Mouse (Mus musculus): ENCODE measurements around the gene Por. TPM values are rescaled to one million over a fixed set of nuclear protein-coding genes. Genes with fewer than 3 reads are reported as not detected.

Por gene
- polyA plus RNA-seq, 1 experiment from 2014 or later = 47.6 TPM

DNA sequence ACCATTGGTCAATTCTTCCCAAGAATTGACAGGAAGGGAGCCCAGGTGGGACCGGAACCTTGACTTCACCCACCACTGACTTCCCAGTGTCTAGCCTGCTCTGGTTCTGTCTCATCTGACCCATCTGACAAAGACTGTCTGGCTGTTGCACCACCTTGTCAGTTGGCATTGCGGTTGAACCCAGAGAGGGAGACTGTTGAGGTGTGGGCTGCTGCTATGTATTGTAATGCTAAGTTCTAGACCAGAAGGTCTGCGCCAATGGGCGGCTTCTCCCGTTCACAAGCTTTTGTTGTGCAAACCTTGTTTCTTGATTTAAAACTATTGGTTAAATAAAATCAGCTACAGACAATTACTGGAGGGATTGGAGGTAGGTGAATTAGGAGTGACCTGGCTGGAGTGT is 12.7 kb upstream of the Por start:
- H3K9ac ChIP-seq = no peak overlapping the region
- H3K4me3 ChIP-seq = no peak overlapping the region
- ATAC-seq (ENCODE audit: extremely low read depth, insufficient number of reproducible peaks, low FRiP score, low TSS enrichment) = no peak
- 82% methylated on average over 5 of the region's 5 CpGs for whole genome bisulfite sequencing
- H3K36me3 ChIP-seq = no peaks in the 10 kb centered on the region
- no peaks in the 10 kb centered on the region for H3K27me3 ChIP-seq (replicated peaks)
- H3K4me1 ChIP-seq = peaks cover 10% of the 10 kb centered on the region; the same call in 1 of the 2 replicates
- H3K9me3 ChIP-seq = no peaks in the 10 kb centered on the region
- H3K4me2 ChIP-seq = no peak overlapping the region
- no peak overlapping the region for H3K27ac ChIP-seq (replicated peaks)

DNA sequence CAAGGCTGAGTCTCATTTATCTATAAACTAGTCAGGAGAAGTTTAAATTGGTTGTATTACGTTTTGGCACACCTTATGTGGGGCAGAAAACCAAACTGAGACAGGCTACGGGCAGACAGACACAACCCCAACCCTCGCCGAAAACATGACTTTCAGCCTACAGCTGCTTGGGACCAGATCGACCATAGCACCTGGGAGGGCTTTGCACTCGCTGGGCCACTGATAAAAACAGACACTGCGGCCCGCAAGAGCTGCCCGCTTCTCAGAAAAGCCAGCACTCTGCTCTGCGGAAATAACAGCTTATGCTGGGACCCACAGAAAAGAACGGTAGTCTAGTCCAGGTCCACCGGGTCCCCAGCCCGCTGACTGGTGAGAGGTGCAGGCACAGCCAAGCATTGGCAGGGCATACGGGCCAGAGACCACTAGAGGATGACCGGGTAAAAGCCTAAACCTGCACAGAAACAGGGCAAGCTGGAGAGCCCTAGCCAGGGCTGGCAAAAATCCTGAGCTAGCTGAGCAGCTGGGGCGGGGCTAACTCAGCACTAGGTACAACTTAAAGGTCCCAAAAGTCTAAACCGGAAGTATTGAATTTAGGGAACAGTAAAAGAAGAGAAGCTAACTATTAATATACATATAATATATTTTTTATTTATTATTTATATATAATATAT is 12.0 kb upstream of the Por start:
- H3K4me3 ChIP-seq = 0 out of 2 replicates have a peak overlapping the region, but pooled peaks have one; percentile 16
- no peaks in the 10 kb centered on the region for H3K36me3 ChIP-seq
- ATAC-seq (ENCODE audit: extremely low read depth, insufficient number of reproducible peaks, low FRiP score, low TSS enrichment) = no peak
- H3K27ac ChIP-seq (replicated peaks) = no peak overlapping the region
- 0 out of 2 replicates have a peak overlapping the region, but pooled peaks have one; percentile 25 for H3K9ac ChIP-seq
- no peaks in the 10 kb centered on the region for H3K27me3 ChIP-seq (replicated peaks)
- peak overlapping the region; percentile 53 for H3K4me2 ChIP-seq
- 37% methylated on average over 17 of the region's 17 CpGs for WGBS
- H3K9me3 ChIP-seq = no peaks in the 10 kb centered on the region
- peaks cover 10% of the 10 kb centered on the region; the same call in 1 of the 2 replicates for H3K4me1 ChIP-seq

DNA sequence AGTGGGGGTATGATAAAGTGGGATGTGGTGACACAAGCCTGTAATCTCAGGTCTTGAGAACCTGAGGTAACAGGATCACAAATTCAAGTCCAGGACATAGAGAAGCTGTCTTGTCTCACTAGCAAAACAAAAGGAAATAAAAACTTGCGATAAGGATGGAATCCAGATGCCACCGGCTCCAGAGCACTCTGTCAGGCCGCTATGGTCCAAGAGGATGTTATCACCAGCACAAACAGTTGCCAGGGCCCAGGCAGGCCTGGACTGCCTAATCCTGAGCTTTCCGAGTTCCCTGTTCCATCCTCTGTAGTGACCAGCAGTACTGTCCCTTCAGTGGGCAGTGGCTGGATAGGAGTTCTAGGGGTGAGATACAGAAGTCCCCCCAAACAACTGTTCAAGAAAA is 9.9 kb upstream of the Por start:
- Histone ChIP-seq H3K36me3 (no peaks in the 10 kb centered on the region), H3K27me3 (replicated peaks) (no peaks in the 10 kb centered on the region), H3K4me3 (no peak overlapping the region), H3K27ac (replicated peaks) (no peak overlapping the region), H3K9ac (no peak overlapping the region), H3K4me1 (peaks cover 10% of the 10 kb centered on the region; the same call in 1 of the 2 replicates), H3K9me3 (no peaks in the 10 kb centered on the region), H3K4me2 (no peak overlapping the region)
- 16% methylated on average over 4 of the region's 4 CpGs for WGBS
- no peak for ATAC-seq (ENCODE audit: extremely low read depth, insufficient number of reproducible peaks, low FRiP score, low TSS enrichment)

DNA sequence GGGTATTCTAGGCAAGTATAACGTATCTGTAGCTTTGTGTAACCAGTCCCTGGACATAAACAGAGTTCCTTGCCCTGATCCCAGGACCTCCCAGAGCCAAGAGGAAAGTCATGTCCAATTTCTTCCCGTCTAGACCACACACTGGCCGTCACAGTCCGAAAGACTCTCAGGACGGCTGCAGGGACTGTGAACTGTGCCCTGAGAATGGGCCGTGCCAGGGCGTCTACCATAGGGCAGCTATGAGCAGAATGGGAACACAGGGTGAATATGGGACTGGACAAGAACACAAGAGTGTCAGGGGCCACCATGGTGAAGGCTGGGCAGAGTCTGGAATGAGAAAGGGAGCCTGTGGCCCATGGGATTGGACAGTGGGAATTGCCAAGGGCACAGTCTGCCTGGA is 9.3 kb upstream of the Por start:
- Histone ChIP-seq H3K9me3 (peaks cover 1% of the 10 kb centered on the region; the same call in 1 of the 2 replicates), H3K4me3 (no peak overlapping the region), H3K27me3 (replicated peaks) (no peaks in the 10 kb centered on the region), H3K36me3 (no peaks in the 10 kb centered on the region), H3K4me1 (peaks cover 10% of the 10 kb centered on the region; the same call in 1 of the 2 replicates), H3K4me2 (no peak overlapping the region), H3K27ac (replicated peaks) (no peak overlapping the region), H3K9ac (no peak overlapping the region)
- 75% methylated on average over 7 of the region's 7 CpGs for WGBS
- ATAC-seq (ENCODE audit: extremely low read depth, insufficient number of reproducible peaks, low FRiP score, low TSS enrichment) = no peak

DNA sequence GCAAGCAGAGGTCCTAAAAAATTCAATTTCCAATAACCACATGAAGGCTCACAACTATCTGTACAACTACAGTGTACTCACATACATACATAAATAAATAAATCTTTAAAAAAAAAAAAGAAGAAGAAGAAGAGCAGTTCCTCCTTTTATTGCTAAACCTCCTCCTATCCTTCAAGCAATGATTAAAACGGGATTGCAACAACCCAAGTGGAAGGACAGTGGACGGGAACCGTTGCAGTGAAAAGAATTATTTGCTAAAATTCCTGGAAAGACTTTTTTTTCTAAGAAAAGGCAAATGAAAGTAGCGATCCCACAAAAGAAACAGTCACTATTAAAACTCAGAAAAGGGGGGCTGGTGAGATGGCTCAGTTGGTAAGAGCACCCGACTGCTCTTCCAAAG is 2.9 kb upstream of the Por start:
- Histone ChIP-seq H3K4me1 (no peaks in the 10 kb centered on the region), H3K27ac (replicated peaks) (no peak overlapping the region), H3K4me3 (no peak overlapping the region), H3K9ac (no peak overlapping the region), H3K36me3 (no peaks in the 10 kb centered on the region), H3K4me2 (no peak overlapping the region), H3K9me3 (peaks cover 7% of the 10 kb centered on the region), H3K27me3 (replicated peaks) (no peaks in the 10 kb centered on the region)
- 84% methylated on average over 5 of the region's 5 CpGs for WGBS
- ATAC-seq (ENCODE audit: extremely low read depth, insufficient number of reproducible peaks, low FRiP score, low TSS enrichment) = no peak

DNA sequence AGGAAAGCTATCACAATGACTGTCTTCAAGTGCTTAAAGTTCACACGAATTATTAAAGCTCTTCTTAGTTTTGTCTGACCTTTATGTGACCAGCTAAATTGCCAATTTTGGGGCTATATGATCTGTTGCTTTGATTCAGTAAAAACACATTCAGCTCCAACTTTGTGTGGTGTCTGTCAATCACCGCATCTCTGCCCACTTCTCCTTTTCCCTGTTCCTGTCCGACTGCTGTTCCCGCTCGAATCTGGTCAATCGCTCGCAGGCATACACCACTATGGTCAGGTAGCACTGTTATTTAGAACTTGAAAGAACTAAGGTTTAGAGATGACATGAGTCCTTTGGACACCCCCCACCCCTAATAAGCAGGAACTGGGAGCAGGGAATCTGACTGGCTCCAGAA is 1.8 kb upstream of the Por start:
- WGBS = 75% methylated on average over 7 of the region's 7 CpGs
- Histone ChIP-seq H3K4me3 (no peak overlapping the region), H3K9me3 (peaks cover 7% of the 10 kb centered on the region), H3K4me2 (no peak overlapping the region), H3K4me1 (no peaks in the 10 kb centered on the region), H3K27ac (replicated peaks) (no peak overlapping the region), H3K9ac (no peak overlapping the region), H3K36me3 (no peaks in the 10 kb centered on the region), H3K27me3 (replicated peaks) (no peaks in the 10 kb centered on the region)
- no peak for ATAC-seq (ENCODE audit: extremely low read depth, insufficient number of reproducible peaks, low FRiP score, low TSS enrichment)

DNA sequence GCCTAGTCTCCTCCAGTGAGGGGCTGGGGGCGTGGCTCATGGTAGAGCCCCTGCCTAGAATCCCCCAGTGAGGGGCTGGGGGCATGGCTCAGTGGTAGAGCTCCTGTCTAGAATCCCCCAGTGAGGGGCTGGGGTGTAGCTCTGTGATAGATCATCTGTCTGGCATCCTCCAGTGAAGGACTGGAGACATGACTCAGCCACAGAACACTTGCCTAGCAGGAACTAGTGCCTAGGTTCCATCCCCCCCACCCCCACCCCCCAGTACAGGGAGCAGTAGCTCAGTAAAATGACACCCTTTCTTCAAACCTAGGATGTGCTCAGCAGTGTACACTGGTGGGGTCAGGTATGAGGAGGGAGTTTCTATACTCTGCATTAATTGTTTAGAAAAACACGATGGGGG is 1.0 kb downstream of the Por start:
- no peak for ATAC-seq (ENCODE audit: extremely low read depth, insufficient number of reproducible peaks, low FRiP score, low TSS enrichment)
- no peak overlapping the region for H3K27ac ChIP-seq (replicated peaks)
- no peak overlapping the region for H3K4me3 ChIP-seq
- peaks cover 7% of the 10 kb centered on the region for H3K4me1 ChIP-seq
- H3K9me3 ChIP-seq = peaks cover 2% of the 10 kb centered on the region
- WGBS = 69% methylated on average over 2 of the region's 2 CpGs
- H3K9ac ChIP-seq = no peak overlapping the region
- H3K36me3 ChIP-seq = no peaks in the 10 kb centered on the region
- no peak overlapping the region for H3K4me2 ChIP-seq
- H3K27me3 ChIP-seq (replicated peaks) = peaks cover 11% of the 10 kb centered on the region

DNA sequence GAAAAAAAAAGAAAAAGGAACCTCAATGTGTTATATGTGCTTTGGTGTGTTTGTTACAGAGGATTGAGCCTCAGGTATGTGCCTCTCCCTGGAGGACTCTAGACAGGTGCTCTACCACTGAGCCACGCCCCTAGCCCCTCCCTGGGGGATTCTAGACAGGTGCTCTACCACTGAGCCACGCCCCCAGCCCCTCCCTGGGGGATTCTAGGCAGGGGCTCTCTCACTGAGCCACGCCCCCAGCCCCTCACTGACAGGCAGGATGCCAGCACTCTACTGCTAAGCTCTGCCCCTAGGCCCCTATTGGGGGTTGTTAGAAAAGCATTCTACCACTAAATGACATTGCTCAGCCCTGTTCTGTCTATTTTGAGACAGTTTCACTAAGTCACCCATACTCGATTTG is 2.7 kb downstream of the Por start:
- H3K27me3 ChIP-seq (replicated peaks) = peaks cover 14% of the 10 kb centered on the region
- no peak for ATAC-seq (ENCODE audit: extremely low read depth, insufficient number of reproducible peaks, low FRiP score, low TSS enrichment)
- 60% methylated on average over 4 of the region's 4 CpGs for WGBS
- H3K9me3 ChIP-seq = no peaks in the 10 kb centered on the region
- H3K4me2 ChIP-seq = no peak overlapping the region
- H3K4me1 ChIP-seq = peaks cover 7% of the 10 kb centered on the region
- no peak overlapping the region for H3K9ac ChIP-seq
- H3K27ac ChIP-seq (replicated peaks) = no peak overlapping the region
- no peak overlapping the region for H3K4me3 ChIP-seq
- H3K36me3 ChIP-seq = no peaks in the 10 kb centered on the region

DNA sequence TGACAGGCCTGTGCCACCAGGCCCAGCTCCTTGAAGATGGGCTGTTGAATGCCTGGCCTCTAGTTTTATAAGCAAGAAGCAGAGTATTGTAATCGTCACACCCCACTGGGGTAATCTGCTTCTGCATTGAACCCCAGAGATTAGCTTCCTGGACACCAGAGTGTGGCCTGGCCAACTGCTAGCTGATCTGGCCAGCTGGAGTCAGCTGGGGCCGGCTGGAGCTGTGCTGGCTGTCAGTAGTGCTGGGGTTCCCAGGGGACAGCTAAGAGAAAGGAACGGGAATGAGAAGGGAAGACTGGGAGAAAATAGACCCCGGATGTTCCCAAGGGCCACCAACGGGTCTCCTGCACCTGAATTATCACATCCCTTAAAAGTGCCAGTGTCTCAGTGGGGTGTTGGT is 3.1 kb downstream of the Por start:
- Histone ChIP-seq H3K36me3 (no peaks in the 10 kb centered on the region), H3K9ac (no peak overlapping the region), H3K4me2 (no peak overlapping the region), H3K4me1 (peaks cover 7% of the 10 kb centered on the region), H3K27me3 (replicated peaks) (peaks cover 14% of the 10 kb centered on the region), H3K9me3 (no peaks in the 10 kb centered on the region), H3K4me3 (no peak overlapping the region), H3K27ac (replicated peaks) (no peak overlapping the region)
- ATAC-seq (ENCODE audit: extremely low read depth, insufficient number of reproducible peaks, low FRiP score, low TSS enrichment) = no peak
- WGBS = 44% methylated on average over 5 of the region's 5 CpGs

DNA sequence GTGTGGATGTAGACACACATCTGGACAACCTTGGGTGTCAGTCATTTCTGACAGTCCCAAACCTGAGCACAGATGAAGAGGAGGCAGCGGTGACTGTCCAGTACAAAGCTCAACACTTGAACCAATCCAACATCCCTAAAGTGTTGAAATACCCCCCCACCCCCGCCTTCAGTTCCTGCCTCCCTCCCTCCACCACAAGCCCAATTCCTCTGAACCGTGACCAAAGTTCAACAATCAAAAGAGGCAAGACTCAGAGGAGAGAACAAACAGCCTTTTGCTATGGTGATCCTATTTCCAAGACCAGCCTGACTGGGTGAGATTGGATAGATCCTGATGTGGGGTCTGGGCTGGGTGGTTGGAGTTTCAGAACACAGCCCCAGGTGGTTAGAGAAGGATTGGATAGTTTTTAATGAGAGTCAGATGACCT is 4.5 kb downstream of the Por start:
- peaks cover 14% of the 10 kb centered on the region for H3K27me3 ChIP-seq (replicated peaks)
- 39% methylated on average over 3 of the region's 3 CpGs for WGBS
- no peak overlapping the region for H3K27ac ChIP-seq (replicated peaks)
- no peaks in the 10 kb centered on the region for H3K9me3 ChIP-seq
- peaks cover 7% of the 10 kb centered on the region for H3K4me1 ChIP-seq
- H3K4me3 ChIP-seq = no peak overlapping the region
- no peak for ATAC-seq (ENCODE audit: extremely low read depth, insufficient number of reproducible peaks, low FRiP score, low TSS enrichment)
- H3K36me3 ChIP-seq = no peaks in the 10 kb centered on the region
- H3K9ac ChIP-seq = no peak overlapping the region
- no peak overlapping the region for H3K4me2 ChIP-seq

DNA sequence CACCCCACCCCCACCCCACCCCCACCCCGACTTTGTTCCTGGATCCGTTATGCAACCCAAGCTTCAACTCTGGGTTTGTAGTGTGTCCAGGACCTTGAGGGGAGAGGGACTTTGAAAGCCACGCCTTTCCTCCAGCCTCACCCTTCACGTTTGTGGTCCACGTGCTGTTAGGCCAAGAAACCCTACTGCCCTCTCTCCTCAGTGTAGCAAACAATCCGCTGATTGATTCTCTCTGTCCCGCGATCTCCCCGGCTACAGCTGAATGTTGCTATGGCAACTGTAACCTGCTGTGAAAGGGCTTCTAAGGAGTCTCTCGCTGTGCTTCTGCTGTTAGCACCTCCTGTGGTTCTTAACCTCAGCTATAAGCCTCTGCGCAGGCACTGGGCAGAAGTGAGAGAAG is 5.0 kb downstream of the Por start:
- H3K27me3 ChIP-seq (replicated peaks) = peaks cover 14% of the 10 kb centered on the region
- no peak for ATAC-seq (ENCODE audit: extremely low read depth, insufficient number of reproducible peaks, low FRiP score, low TSS enrichment)
- H3K27ac ChIP-seq (replicated peaks) = no peak overlapping the region
- H3K9ac ChIP-seq = no peak overlapping the region
- H3K36me3 ChIP-seq = no peaks in the 10 kb centered on the region
- no peak overlapping the region for H3K4me3 ChIP-seq
- peak overlapping the region; percentile 51 for H3K4me2 ChIP-seq
- H3K4me1 ChIP-seq = peaks cover 7% of the 10 kb centered on the region
- H3K9me3 ChIP-seq = no peaks in the 10 kb centered on the region
- 2% methylated on average over 11 of the region's 11 CpGs for WGBS

DNA sequence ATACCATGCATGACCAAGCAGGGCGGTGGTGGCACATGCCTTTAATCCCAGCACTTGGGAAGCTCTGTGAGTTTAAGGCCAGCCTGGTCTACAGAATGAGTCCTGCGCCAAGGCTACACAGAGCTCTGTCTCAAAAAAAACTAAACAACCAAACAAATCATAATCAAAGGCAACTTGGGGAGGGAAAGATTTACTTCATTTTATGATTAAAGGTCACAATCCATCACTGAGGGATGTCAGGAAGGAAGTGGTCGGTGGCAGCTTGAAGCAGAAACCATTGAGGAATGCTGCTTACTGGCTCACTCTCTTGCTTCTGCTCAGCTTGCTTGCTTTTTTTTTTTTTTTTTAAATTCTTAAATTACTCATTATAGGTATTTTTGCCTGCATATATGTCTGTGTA is 6.9 kb downstream of the Por start:
- no peak for ATAC-seq (ENCODE audit: extremely low read depth, insufficient number of reproducible peaks, low FRiP score, low TSS enrichment)
- no peaks in the 10 kb centered on the region for H3K36me3 ChIP-seq
- no peaks in the 10 kb centered on the region for H3K9me3 ChIP-seq
- H3K27ac ChIP-seq (replicated peaks) = no peak overlapping the region
- 68% methylated on average over 3 of the region's 3 CpGs for WGBS
- no peak overlapping the region for H3K4me3 ChIP-seq
- no peak overlapping the region for H3K9ac ChIP-seq
- H3K27me3 ChIP-seq (replicated peaks) = peaks cover 14% of the 10 kb centered on the region
- H3K4me2 ChIP-seq = no peak overlapping the region
- H3K4me1 ChIP-seq = peaks cover 7% of the 10 kb centered on the region

Measured in heart, embryonic 13.5 days (tissue).